Mouse (Mus musculus) megakaryocyte, adult 5-6 weeks (primary cell): ENCODE data around the gene Cacna1g. TPM values are rescaled to one million over a fixed set of nuclear protein-coding genes. Genes with fewer than 3 reads are reported as not detected.

Experiments used
- ATAC-seq: 2 replicates; pipeline ENCODE4 v1.8.0; 2016; ENCODE audit warnings: mild to moderate bottlenecking, inconsistent platforms; ENCODE audit not compliant: poor library complexity, severe bottlenecking
- total RNA-seq, 2 experiments: library from RNA; stranded (forward) in 1 of 2; stranded (reverse) in 1 of 2; fragments of 153-499, 151-499 nt in 1 of 2; fragments of 221-1000, 200-1000 nt in 1 of 2; gene quantifications; 2 replicates each; pipeline versions ENCODE4 v1.2.3 to v1.2.4; 2015 to 2017

Cacna1g gene
- total RNA-seq (2015) (0.96 and 0.98 TPM in 2 replicates), total RNA-seq (2017) (0.16 TPM in 1 of 2 replicates, not detected in the other)

GRCm38 (mm10) chr11:94473707-94474543 lies at the start of gene Cacna1g:
TSS of gene Cacna1g (minus strand) at chr11:94474198.
- peak; percentile 76 for ATAC-seq

GRCm38 (mm10) chr11:94521219-94521843 lies 47.3 kb upstream of the Cacna1g start, which contains the start of gene Mycbpap:
TSS of gene Mycbpap (minus strand) at chr11:94521742.
- ATAC-seq = peak; percentile 84

GRCm38 (mm10) chr11:94513452-94513851 lies 39.5 kb upstream of the Cacna1g start:
- no peak for ATAC-seq

- no peak for ATAC-seq
Observed at GRCm38 (mm10) chr11:94508976-94509375, 35.0 kb upstream of the Cacna1g start.

- no peak for ATAC-seq
Observed at GRCm38 (mm10) chr11:94501482-94501881, 27.5 kb upstream of the Cacna1g start.

GRCm38 (mm10) chr11:94500362-94500761 lies 26.4 kb upstream of the Cacna1g start:
- ATAC-seq = no peak

GRCm38 (mm10) chr11:94499661-94500152 lies 25.7 kb upstream of the Cacna1g start, which contains the start of gene Epn3:
TSS of gene Epn3 (minus strand) at chr11:94499974.
- no peak for ATAC-seq

GRCm38 (mm10) chr11:94499035-94499434 lies 25.0 kb upstream of the Cacna1g start:
- no peak for ATAC-seq

- no peak for ATAC-seq
Observed at GRCm38 (mm10) chr11:94498093-94498996, 24.3 kb upstream of the Cacna1g start.

GRCm38 (mm10) chr11:94495415-94495814 lies 21.4 kb upstream of the Cacna1g start:
- ATAC-seq = no peak

GRCm38 (mm10) chr11:94491749-94492099 lies 17.7 kb upstream of the Cacna1g start:
- ATAC-seq = no peak

- ATAC-seq = no peak
Observed at GRCm38 (mm10) chr11:94491035-94491748, 17.2 kb upstream of the Cacna1g start.

GRCm38 (mm10) chr11:94489745-94490144 lies 15.7 kb upstream of the Cacna1g start:
- ATAC-seq = no peak

- no peak for ATAC-seq
Observed at GRCm38 (mm10) chr11:94488767-94489533, 15.0 kb upstream of the Cacna1g start.

- ATAC-seq = peak; percentile 78
Observed at GRCm38 (mm10) chr11:94486001-94486400, 12.0 kb upstream of the Cacna1g start, which contains the start of gene Spata20. TSS of gene Spata20 (minus strand) at chr11:94486179.

GRCm38 (mm10) chr11:94485223-94485622 lies 11.2 kb upstream of the Cacna1g start:
- no peak for ATAC-seq

GRCm38 (mm10) chr11:94484636-94485035 lies 10.6 kb upstream of the Cacna1g start:
- no peak for ATAC-seq

GRCm38 (mm10) chr11:94483921-94484320 lies 9.9 kb upstream of the Cacna1g start:
- no peak for ATAC-seq

- ATAC-seq = no peak
Observed at GRCm38 (mm10) chr11:94483436-94483835, 9.4 kb upstream of the Cacna1g start.
